Mouse (Mus musculus) embryonic fibroblast, embryonic 13.5 days (primary cell): ENCODE data around the gene Rab40c. TPM values are rescaled to one million over a fixed set of nuclear protein-coding genes. Genes with fewer than 3 reads are reported as not detected.
A peak's percentile ranks its signal among the peaks of the same experiment; 100 is the strongest.
"Not testable (repeated sequence)": the region's sequence is repeated elsewhere in the genome, so short reads cannot be mapped to it uniquely, and the experiment has no call there.

Experiments
- H3K27ac ChIP-seq: 2 replicates; pipeline ENCODE4 v1.5.1; 2012; ENCODE audit warnings: low read length, control low read depth, inconsistent platforms; ENCODE audit not compliant: insufficient read depth
- H3K4me1 ChIP-seq: 2 replicates; pipeline ENCODE4 v1.6.1; 2011; ENCODE audit warnings: low read length; ENCODE audit not compliant: control insufficient read depth, insufficient read depth
- H3K4me3 ChIP-seq: 2 replicates; pipeline ENCODE4 v1.5.1; 2011; ENCODE audit warnings: mild to moderate bottlenecking, control low read depth, low read length; ENCODE audit not compliant: insufficient read depth
- CTCF ChIP-seq: IDR thresholded peaks from 2 replicates; pipeline ENCODE4 v1.5.1; 2011; ENCODE audit warnings: mild to moderate bottlenecking, control low read depth, low read length, moderate library complexity, borderline replicate concordance; ENCODE audit not compliant: insufficient read depth
- POLR2A ChIP-seq: IDR thresholded peaks from 2 replicates; pipeline ENCODE4 v1.6.1; 2011; ENCODE audit warnings: low read depth, mild to moderate bottlenecking, control low read depth, low read length, moderate library complexity
- polyA plus RNA-seq: library from polyadenylated mRNA; stranded (reverse); fragments of >200 nt; gene quantifications from 2 replicates; pipeline ENCODE4 v1.2.4, GENCODE M21; 2011; ENCODE audit warnings: low read depth; ENCODE audit not compliant: missing spikeins, insufficient read length

The Rab40c gene
- polyA plus RNA-seq, 1 experiment = 21.5 TPM

GRCm38 (mm10) chr17:25876347-25876915 is 43.1 kb downstream of the Rab40c start:
- TF ChIP-seq CTCF (no peak), POLR2A (no peak)
- peak overlapping the region; percentile 60 for H3K4me3 ChIP-seq
- H3K27ac ChIP-seq = no peak overlapping the region
- 0 out of 2 replicates have a peak, but pooled peaks cover 3% of the 10 kb centered on the region for H3K4me1 ChIP-seq

GRCm38 (mm10) chr17:25875171-25876136 is 44.1 kb downstream of the Rab40c start:
- peak overlapping the region; percentile 76 for H3K27ac ChIP-seq
- H3K4me3 ChIP-seq = peak overlapping the region; percentile 60
- 0 out of 2 replicates have a peak, but pooled peaks cover 3% of the 10 kb centered on the region for H3K4me1 ChIP-seq
- TF ChIP-seq POLR2A (peak; percentile 90), CTCF (no peak)

- Histone ChIP-seq H3K4me1 (0 out of 2 replicates have a peak, but pooled peaks cover 3% of the 10 kb centered on the region), H3K4me3 (peak within 1 kb of the TSS; percentile 66)
Measured at GRCm38 (mm10) chr17:25874721-25875170, 44.8 kb downstream of the Rab40c start, which contains the start of gene Mettl26. Mettl26 (plus strand) TSS chr17:25875074.

GRCm38 (mm10) chr17:25874148-25874720 is 45.3 kb downstream of the Rab40c start:
- H3K4me1 ChIP-seq = 0 out of 2 replicates have a peak, but pooled peaks cover 3% of the 10 kb centered on the region
- H3K27ac ChIP-seq = no peak overlapping the region
- no peak for TF ChIP-seq POLR2A
- no peak for TF ChIP-seq CTCF

More at GRCm38 (mm10) chr17:25874721-25875170, 44.8 kb downstream of the Rab40c start, which contains the start of gene Mettl26:
- TF ChIP-seq CTCF (no peak), POLR2A (peak; percentile 50; the same call in 1 of the 2 replicates)
- peak within 1 kb of the TSS; percentile 76 for H3K27ac ChIP-seq

GRCm38 (mm10) chr17:25873405-25874147 is 46.0 kb downstream of the Rab40c start:
- no peak for TF ChIP-seq CTCF
- no peak for TF ChIP-seq POLR2A
- H3K4me3 ChIP-seq = no peak overlapping the region
- no peak overlapping the region for H3K27ac ChIP-seq
- 0 out of 2 replicates have a peak, but pooled peaks cover 3% of the 10 kb centered on the region for H3K4me1 ChIP-seq

More at GRCm38 (mm10) chr17:25874148-25874720, 45.3 kb downstream of the Rab40c start:
- H3K4me3 ChIP-seq = peak overlapping the region; percentile 66

GRCm38 (mm10) chr17:25872676-25873075 is 46.9 kb downstream of the Rab40c start:
- no peak for TF ChIP-seq CTCF
- no peak for TF ChIP-seq POLR2A
- H3K4me1 ChIP-seq = 0 out of 2 replicates have a peak, but pooled peaks cover 3% of the 10 kb centered on the region
- H3K4me3 ChIP-seq = no peak overlapping the region
- no peak overlapping the region for H3K27ac ChIP-seq

- not testable (repeated sequence) for H3K4me3 ChIP-seq, H3K4me1 ChIP-seq, H3K27ac ChIP-seq
Measured at GRCm38 (mm10) chr17:25871566-25871965, 48.0 kb downstream of the Rab40c start.

GRCm38 (mm10) chr17:25869954-25870353 is 49.6 kb downstream of the Rab40c start:
- TF ChIP-seq POLR2A = no peak
- TF ChIP-seq CTCF = no peak
- no peak overlapping the region for H3K4me3 ChIP-seq
- 0 out of 2 replicates have a peak, but pooled peaks cover 3% of the 10 kb centered on the region for H3K4me1 ChIP-seq
- no peak overlapping the region for H3K27ac ChIP-seq

GRCm38 (mm10) chr17:25869498-25869897 is 50.0 kb downstream of the Rab40c start:
- no peak for TF ChIP-seq CTCF
- no peak for TF ChIP-seq POLR2A

More at GRCm38 (mm10) chr17:25869498-25869897, 50.0 kb downstream of the Rab40c start:
- H3K4me3 ChIP-seq = no peak overlapping the region
- H3K4me1 ChIP-seq = 0 out of 2 replicates have a peak, but pooled peaks cover 3% of the 10 kb centered on the region
- H3K27ac ChIP-seq = no peak overlapping the region
